Mouse (Mus musculus) embryonic facial prominence, embryonic 14.5 days (tissue): Measurements from ENCODE around the gene Mfap2. TPM values are rescaled to one million over a fixed set of nuclear protein-coding genes. Genes with fewer than 3 reads are reported as not detected.

Source experiments
- ATAC-seq: fragments of 200-750 bp; cut with Nextera tagmentation; 2 replicates; pipeline ENCODE4 v1.8.0; 2017; ENCODE audit warnings: low read depth, moderate number of reproducible peaks, moderate TSS enrichment
- DNase-seq: peaks from one replicate; pipeline ENCODE4 v3.0.0-alpha.2; 2015; ENCODE audit warnings: low spot score
- H3K27ac ChIP-seq: fragments of 300-500 bp; sonication (generic); replicated peaks from 2 replicates; pipeline ENCODE4 v1.5.1; 2014; ENCODE audit warnings: low read depth, mild to moderate bottlenecking, low read length, moderate library complexity
- H3K27me3 ChIP-seq: fragments of 300-500 bp; sonication (generic); replicated peaks from 2 replicates; pipeline ENCODE4 v1.6.1; 2014; ENCODE audit warnings: low read length; ENCODE audit not compliant: control insufficient read depth, insufficient read depth
- H3K36me3 ChIP-seq: fragments of 300-500 bp; sonication (generic); 2 replicates; pipeline ENCODE4 v1.6.1; 2014; ENCODE audit warnings: low read length, mixed read lengths; ENCODE audit not compliant: control insufficient read depth, insufficient read depth
- H3K4me1 ChIP-seq: fragments of 300-500 bp; sonication (generic); 2 replicates; pipeline ENCODE4 v1.6.1; 2014; ENCODE audit warnings: antibody characterized with exemption, low read length; ENCODE audit not compliant: control insufficient read depth, insufficient read depth
- H3K4me2 ChIP-seq: fragments of 300-500 bp; sonication (generic); 2 replicates; pipeline ENCODE4 v1.6.1; 2014; ENCODE audit warnings: low read depth, mild to moderate bottlenecking, low read length, moderate library complexity, mixed read lengths
- H3K4me3 ChIP-seq: fragments of 300-500 bp; sonication (generic); 2 replicates; pipeline ENCODE4 v1.5.1; 2014; ENCODE audit warnings: low read depth, mild to moderate bottlenecking, low read length
- H3K9ac ChIP-seq: fragments of 300-500 bp; sonication (generic); 2 replicates; pipeline ENCODE4 v1.6.1; 2014; ENCODE audit warnings: low read depth, mild to moderate bottlenecking, low read length, moderate library complexity, mixed read lengths
- H3K9me3 ChIP-seq: fragments of 300-500 bp; sonication (generic); 2 replicates; pipeline ENCODE4 v1.6.1; 2016; ENCODE audit warnings: low read length; ENCODE audit not compliant: control insufficient read depth
- WGBS: fragments of 180-500 bp; shearing (Covaris S2); extraction: QIAGEN DNeasy Blood & Tissue Kit; methylation state at CpG from one replicate; pipeline ENCODE4 v1.1.7; 2014; 5-methylcytosine and 5-hydroxymethylcytosine counted together
- polyA plus RNA-seq: library from polyadenylated mRNA; unstranded; fragments of >200 nt; fragmentation: Nextera tagmentation; extraction: Ambion mirVana; gene quantifications from 2 replicates; pipeline ENCODE4 v1.2.1, GENCODE M21; 2014

Gene Mfap2
- polyA plus RNA-seq, 1 experiment from 2014 or later: 745 TPM

DNA sequence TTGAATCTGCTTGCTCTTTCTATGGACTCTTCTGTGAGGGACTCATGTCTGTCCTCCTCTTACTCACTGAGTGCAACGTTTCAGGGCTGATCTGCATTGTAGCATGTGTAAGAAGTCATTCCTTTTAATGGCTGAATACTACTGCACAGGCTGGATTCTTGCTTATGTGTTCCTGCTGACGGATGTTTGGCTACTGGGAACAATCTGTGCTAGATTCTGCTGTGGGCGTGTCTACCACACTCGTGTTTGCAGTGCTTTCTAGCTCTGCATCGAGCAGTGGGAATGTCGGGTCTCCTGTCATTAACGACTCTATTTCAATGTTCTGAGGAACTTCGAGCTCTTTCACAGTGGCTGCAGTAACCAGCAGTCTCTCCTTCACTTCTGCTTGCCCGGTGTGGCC is 13.8 kb downstream of the Mfap2 start:
- peaks cover 33% of the 10 kb centered on the region; the same call in 1 of the 2 replicates for H3K36me3 ChIP-seq
- no peaks in the 10 kb centered on the region for H3K9me3 ChIP-seq
- ATAC-seq: no peak
- H3K27ac ChIP-seq: no peak overlapping the region
- peaks cover 33% of the 10 kb centered on the region for H3K4me1 ChIP-seq
- H3K9ac ChIP-seq: no peak overlapping the region
- WGBS: 61% methylated on average over 9 of the region's 9 CpGs
- H3K4me2 ChIP-seq: no peak overlapping the region
- no peak overlapping the region for H3K4me3 ChIP-seq
- H3K27me3 ChIP-seq: no peaks in the 10 kb centered on the region
- peak; percentile 19 for DNase-seq

DNA sequence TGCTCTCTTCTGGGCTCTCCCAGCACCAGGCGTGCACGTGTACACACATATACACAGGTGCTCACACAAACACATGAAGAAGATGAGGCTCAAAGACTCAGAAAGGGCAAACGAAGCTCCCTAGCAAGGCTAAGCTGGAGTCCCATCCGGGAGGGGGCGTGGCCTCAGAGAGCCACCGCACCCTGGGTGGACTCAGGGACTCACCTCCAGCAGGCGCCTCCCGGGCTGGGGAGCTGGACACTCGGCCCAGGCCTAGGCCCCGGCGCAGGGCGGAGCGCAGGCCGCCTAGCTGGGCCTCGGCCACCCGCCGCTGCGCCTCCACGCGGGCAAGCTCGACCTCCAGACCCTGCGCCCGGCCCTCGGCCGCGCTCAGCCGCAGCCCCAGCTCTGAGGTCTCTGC is 14.8 kb downstream of the Mfap2 start:
- peaks cover 25% of the 10 kb centered on the region for H3K4me1 ChIP-seq
- peaks cover 38% of the 10 kb centered on the region; the same call in 1 of the 2 replicates for H3K36me3 ChIP-seq
- WGBS: 80% methylated on average over 8 of the region's 27 CpGs
- no peak overlapping the region for H3K9ac ChIP-seq
- H3K4me3 ChIP-seq: no peak overlapping the region
- ATAC-seq (no peak), DNase-seq (no peak)
- H3K27ac ChIP-seq: no peak overlapping the region
- no peaks in the 10 kb centered on the region for H3K9me3 ChIP-seq
- H3K4me2 ChIP-seq: no peak overlapping the region
- no peaks in the 10 kb centered on the region for H3K27me3 ChIP-seq

DNA sequence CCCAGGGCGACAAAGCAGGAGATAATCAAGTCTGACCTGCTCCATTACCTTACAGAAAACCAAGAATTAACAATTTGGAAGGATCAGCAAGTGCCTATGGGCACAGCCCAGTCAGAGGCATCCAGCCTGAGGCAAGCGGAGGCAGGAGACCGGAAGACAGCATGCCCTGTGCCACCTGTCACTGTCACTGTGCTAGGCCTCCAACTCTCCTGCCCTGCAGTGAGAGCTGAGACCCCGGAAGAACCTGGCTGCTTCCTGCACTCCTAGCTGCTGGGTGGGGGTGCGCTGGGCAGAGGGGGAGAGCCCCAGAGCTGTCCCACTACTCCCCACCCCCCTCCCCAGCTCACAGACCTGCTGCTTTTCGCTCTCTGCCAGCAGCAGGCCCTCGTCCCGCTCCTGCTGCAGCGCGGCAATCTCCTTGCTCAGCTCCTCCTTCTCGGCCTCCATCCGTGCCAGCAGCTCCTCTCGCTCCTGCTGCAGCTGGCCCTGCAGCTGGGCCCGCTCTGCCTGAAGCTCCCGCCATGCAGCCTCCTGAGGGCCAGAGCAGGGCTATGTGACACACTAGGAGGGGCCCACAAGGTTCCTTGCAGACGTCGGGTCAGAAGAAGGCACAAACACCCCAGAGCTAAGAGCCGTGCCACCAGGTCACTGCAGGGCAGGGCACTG is 20.5 kb downstream of the Mfap2 start:
- H3K36me3 ChIP-seq: peaks cover 45% of the 10 kb centered on the region
- H3K9ac ChIP-seq: 0 out of 2 replicates have a peak overlapping the region, but pooled peaks have one; percentile 1
- no peak for DNase-seq
- no peak for ATAC-seq
- H3K9me3 ChIP-seq: no peaks in the 10 kb centered on the region
- H3K27me3 ChIP-seq: no peaks in the 10 kb centered on the region
- no peaks in the 10 kb centered on the region for H3K4me1 ChIP-seq
- H3K27ac ChIP-seq: no peak overlapping the region
- WGBS: 89% methylated on average over 17 of the region's 18 CpGs
- no peak overlapping the region for H3K4me3 ChIP-seq
- no peak overlapping the region for H3K4me2 ChIP-seq

DNA sequence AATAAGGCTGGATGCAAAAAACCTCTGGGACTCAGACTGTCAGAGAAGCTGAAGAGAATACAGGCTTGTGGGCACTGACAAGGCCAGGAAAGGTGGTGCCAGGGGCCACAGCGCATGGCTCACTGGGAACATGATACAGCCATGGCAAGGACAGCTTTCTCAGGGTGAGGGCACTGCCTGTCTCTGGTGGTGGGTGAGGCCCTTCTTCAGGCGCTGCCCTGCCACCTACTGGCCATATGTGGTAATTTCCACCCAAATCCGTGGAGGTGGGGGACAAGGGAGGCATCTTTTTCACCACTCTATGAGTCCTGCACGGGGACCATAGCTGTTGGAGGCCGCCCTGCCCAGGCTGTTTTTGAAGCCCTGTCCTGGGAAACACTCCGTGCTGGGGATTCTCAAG is 21.5 kb downstream of the Mfap2 start:
- Histone ChIP-seq H3K27ac (no peak overlapping the region), H3K9me3 (no peaks in the 10 kb centered on the region), H3K27me3 (no peaks in the 10 kb centered on the region), H3K4me2 (no peak overlapping the region), H3K36me3 (peaks cover 51% of the 10 kb centered on the region), H3K4me1 (no peaks in the 10 kb centered on the region), H3K9ac (no peak overlapping the region), H3K4me3 (no peak overlapping the region)
- 16% methylated on average over 6 of the region's 6 CpGs for WGBS
- DNase-seq (peak; percentile 82), ATAC-seq (peak; percentile 71)

DNA sequence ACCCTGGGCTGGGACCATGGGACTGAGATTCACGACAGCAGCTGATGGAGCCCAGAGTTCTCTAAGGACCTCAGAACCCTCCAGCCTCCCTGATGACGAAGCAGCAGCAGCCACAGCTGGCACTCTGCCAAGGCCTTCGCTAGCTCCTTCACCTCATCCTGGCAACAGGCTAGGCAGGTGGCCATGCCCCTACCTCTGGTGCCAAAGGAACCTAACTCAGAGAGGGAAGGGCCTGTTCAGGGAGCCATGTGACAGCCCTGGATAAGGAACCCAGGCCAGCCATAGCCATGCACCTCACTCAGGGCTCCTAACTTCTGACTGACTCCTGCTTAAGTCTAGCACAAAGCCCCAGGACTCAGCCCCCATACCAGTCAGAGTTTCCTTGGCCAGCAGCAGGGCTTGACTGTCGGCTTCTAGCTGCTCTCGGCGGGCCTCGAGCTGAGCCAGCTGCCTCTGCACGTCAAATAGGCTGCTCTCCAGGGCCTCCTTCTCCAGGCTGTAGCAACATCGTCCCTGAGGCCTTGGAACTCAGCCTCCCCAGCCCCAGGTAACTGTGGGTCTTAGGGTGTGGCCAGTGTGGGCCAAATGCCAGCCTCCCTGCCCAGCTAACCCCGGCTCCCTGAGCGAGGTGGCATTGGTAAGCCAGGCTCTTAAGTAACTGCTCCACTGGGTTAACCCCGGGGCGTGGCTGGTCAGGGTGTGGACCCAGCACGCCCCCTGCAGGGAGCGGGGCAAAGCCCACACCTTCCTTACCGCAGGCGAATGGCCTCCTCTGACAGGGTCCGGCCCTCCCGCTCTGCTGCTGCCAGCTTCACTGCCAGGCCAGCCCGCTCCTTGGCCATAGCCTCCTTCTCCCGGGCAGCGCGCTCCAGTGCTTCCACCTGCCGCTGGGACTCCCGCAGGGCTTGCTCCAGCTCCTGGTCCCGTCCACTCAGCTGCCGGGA is 23.7 kb downstream of the Mfap2 start:
- H3K27ac ChIP-seq: no peak overlapping the region; the same call in 1 of the 2 replicates
- DNase-seq: peak; percentile 62

DNA sequence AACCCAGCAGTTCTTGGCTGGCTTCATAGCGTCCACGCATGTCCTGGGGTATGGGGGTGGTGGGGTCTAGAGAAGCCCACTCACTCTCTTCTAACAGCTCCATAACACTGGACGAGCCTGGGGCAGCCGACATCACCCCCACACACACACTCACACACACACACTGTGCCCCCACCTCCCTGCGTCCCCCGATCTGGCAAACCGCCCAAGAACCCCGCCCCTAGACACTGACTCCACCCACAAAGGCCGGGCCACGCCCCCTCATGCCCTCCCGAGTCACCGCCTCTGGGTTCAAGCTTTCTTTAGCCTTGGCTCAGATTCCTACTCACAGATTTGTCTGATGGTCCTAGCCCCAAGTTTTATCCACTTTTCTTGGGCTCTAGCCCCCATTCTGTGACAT is 30.9 kb downstream of the Mfap2 start:
- 59% methylated on average over 11 of the region's 12 CpGs for WGBS
- no peak overlapping the region for H3K9ac ChIP-seq
- no peak for DNase-seq

More for the DNA sequence above, 23.7 kb downstream of the Mfap2 start:
- Histone ChIP-seq H3K27me3 (no peaks in the 10 kb centered on the region), H3K36me3 (peaks cover 43% of the 10 kb centered on the region), H3K4me3 (no peak overlapping the region), H3K9me3 (no peaks in the 10 kb centered on the region), H3K4me1 (no peaks in the 10 kb centered on the region), H3K9ac (0 out of 2 replicates have a peak overlapping the region, but pooled peaks have one; percentile 1), H3K4me2 (no peak overlapping the region)
- 64% methylated on average over 14 of the region's 27 CpGs for WGBS
- ATAC-seq: no peak

DNA sequence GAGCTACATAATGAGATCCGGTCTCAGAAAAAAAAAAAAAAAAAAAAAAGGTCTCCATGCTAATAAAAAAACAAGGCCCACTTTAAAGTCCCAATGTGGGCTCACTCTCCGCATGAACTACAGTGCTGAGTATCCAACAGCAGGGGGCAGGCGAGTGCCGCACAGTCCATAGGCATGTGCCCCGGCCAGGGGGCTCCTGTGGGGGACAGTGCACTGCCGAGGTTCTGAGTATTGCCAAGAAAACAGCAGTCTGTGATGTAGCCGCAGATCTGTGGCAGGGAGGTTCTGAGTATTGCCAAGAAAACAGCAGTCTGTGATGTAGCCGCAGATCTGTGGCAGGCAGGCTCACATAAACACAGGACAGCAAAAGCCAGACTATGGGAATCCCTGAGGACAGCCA is 34.6 kb downstream of the Mfap2 start:
- peak overlapping the region; percentile 46 for H3K27ac ChIP-seq
- H3K27me3 ChIP-seq: no peaks in the 10 kb centered on the region
- H3K9me3 ChIP-seq: no peaks in the 10 kb centered on the region
- no peak overlapping the region for H3K4me2 ChIP-seq
- H3K4me3 ChIP-seq: no peak overlapping the region
- peak; percentile 81 for ATAC-seq
- peaks cover 24% of the 10 kb centered on the region; the same call in 1 of the 2 replicates for H3K36me3 ChIP-seq
- 13% methylated on average over 8 of the region's 8 CpGs for WGBS
- no peak overlapping the region for H3K9ac ChIP-seq
- H3K4me1 ChIP-seq: no peaks in the 10 kb centered on the region
- peak; percentile 86 for DNase-seq

More for the DNA sequence above, 30.9 kb downstream of the Mfap2 start:
- Histone ChIP-seq H3K9me3 (no peaks in the 10 kb centered on the region), H3K27ac (no peak overlapping the region), H3K4me1 (no peaks in the 10 kb centered on the region), H3K36me3 (peaks cover 24% of the 10 kb centered on the region; the same call in 1 of the 2 replicates), H3K4me3 (no peak overlapping the region), H3K4me2 (no peak overlapping the region), H3K27me3 (no peaks in the 10 kb centered on the region)
- no peak for ATAC-seq

DNA sequence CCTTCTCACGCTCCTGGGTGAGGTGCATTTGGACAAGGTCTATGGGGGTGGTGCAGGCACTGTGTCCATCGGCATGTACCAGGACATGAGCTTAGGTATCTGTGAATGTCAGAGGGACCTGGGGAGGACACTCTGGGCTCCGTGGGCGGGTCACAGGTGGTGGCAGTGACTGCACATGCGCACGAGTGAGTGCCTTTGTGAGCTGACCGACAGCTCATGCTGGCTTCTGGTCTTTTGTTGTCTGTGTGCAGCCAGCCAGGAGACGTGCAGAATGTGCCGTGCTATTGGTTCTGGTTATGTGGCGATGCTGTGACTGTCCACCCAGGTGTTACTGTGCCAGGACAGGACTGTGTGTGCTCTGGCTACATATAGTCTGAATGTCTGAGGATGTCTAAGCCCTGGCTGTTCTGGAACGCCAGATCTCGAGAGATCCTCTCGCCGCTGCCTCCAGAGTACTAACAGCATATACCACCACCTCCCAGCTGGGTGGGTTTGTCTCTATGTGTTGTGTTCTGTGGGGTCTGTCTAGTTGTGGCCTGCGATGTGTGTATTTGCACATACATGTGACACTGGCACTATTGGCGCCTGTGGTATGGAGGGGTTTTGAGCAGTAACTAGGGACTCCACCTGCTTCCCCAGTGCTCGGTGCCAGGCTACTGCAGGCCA is 38.7 kb downstream of the Mfap2 start:
- DNase-seq (no peak), ATAC-seq (no peak)
- 81% methylated on average over 16 of the region's 17 CpGs for WGBS
- Histone ChIP-seq H3K4me2 (no peak overlapping the region), H3K9ac (no peak overlapping the region), H3K36me3 (peaks cover 16% of the 10 kb centered on the region; the same call in 1 of the 2 replicates), H3K9me3 (no peaks in the 10 kb centered on the region), H3K4me3 (no peak overlapping the region), H3K27ac (no peak overlapping the region), H3K27me3 (no peaks in the 10 kb centered on the region), H3K4me1 (peaks cover 5% of the 10 kb centered on the region; the same call in 1 of the 2 replicates)
